Mouse (Mus musculus) monocyte, adult 2 months (primary cell): ENCODE results near the gene Trpt1.
"Not testable (repeated sequence)": the region's sequence is repeated elsewhere in the genome, so short reads cannot be mapped to it uniquely, and the experiment has no call there.

Experiments used
- DNase-seq, 2 experiments: peaks; one replicate each; pipeline ENCODE4 v3.0.0; 2022; ENCODE audit warnings: low spot score in 2 of 2, low read depth in 1 of 2

Trpt1 gene

DNA sequence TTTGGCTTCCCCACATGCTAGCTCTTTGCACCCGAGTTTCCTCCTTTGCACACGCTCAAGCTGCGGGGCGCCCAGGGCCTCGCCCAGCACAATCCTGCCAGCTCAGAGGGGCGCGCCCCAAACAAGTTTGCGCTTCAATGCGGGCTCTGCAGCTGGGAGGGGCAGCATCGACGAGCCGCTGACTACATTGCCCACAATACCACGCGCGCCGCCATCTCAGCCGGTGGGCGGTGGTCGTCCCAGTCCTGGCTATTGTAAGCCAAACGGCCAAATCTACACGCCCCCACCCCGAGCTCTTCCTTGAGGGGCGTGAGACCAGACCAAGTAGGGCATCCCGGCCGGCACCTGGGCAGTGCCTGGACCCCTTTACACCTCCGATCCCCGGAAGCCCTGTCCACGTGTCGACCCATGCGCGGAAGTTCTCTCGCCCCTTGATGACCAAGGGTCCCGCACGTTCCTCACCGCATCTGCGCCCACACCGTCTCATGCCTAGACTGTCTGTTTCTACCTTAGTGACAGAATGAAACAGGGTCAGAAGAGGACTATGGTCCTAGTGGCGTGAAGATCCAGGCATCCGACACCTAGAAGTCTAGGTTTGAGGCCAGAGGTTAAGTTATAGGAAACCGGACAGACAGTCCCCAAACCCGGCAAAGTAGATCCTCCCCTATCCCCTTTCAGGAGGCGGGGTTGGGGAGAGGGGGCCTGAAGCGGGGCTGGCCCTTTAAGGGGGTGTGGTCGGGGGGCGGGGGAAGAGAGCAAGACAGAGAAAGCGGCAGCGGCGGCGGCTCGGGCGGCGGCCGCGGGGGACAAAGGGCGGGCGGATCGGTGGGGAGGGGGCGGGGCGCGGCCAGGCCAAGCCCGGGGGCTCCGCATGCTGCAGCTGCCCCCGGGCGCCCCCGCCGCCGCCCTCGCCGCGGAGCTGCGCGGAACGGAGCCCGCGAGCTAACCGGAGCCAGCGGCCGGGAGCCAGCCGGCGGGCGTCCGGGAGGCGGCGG lies 21.4 kb upstream of the Trpt1 start, which contains the start of gene Ppp1r14b:
TSS of gene Ppp1r14b (plus strand) at position 758 of the 995 bp plus-strand sequence.
- no peak for DNase-seq

DNA sequence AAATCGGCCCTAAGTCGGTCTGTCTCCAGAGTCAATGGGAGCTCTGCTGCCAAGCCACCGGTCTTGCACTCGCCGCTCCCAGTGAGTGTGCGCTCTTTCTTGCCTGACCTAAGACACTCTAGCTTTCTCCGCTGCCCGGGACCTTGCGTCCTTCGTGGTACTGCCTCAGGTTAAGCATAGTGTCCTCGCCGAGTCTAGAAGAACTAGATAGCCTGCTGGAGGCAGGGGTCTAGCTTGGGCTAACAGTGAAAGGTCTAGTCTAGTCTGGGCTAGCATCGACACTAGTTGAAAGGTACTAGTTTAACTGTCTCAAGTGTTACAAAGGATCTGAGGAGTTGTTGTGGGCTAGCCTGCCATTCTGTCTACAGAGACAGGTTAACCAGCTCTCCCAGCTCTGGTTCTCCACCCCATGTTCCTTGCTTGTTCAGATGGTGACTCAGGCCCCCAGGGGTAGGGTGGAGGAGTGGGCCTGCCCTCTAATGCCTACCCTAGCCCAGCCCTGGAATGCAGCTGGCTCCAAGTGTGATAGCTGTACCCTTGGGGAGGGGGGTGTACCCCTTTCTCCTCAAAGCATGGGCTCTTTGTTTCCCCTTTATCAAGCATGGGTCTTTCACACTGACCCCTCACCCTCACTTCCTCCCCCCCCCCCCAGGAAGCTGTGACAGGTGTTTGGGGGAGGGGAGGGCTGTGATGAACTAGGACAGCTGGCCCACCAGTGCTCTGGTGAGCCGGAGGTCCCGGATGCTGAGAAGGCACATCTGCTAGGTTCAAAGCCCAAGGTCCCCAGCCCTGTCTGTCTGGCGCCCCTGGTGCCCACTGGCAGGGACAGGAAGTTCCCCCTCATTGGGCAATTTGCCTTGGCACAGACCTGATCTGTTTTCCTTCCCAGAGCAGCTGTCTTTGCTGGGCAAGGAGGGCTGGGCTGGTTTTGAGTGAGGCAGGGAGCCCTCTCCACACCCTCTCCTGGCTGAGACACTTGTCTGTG lies 20.1 kb upstream of the Trpt1 start, which contains the start of gene Plcb3:
TSS of gene Plcb3 (minus strand) at position 934 of the 985 bp plus-strand sequence.
- no peak for DNase-seq

DNA sequence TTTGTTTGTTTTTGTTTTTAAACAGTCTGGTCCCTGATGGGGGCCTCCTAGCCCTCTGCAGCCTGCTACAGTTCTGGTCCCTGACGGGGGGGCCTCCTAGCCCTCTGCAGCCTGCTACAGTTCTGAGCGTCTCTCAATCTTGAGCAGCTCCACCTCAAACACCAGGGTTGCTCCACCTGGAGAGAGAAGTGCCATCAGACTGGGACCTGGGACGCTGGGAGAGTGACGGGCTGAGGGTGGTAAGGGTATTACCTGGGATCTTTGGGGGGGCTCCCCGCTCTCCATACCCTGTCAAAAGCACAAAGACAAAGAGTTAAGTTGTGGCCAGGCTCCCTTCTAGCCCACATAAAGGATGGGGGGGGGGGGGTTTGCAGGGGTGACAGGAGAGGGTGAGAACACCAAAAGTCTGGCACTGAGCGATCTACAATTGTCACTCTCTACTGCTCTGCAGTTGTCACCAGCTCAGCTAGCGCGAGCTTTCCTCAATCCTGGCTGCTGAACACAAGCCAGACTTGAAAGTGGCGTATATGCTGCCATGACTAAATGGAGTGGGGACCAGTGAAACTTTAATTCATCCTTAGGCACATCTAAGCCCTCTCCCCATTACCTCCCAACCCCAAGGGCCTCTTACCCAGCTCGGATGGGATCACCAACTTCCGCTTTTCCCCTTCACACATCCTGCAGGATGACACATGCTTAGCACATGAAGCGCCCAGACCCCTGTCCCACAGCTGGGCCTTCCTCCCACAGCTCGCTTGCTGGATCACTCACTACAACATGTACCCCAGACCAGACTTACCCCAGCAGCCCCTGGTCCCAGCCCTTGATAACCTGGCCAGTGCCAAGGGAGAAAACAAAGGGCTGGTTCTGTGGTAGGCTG lies 17.9 kb upstream of the Trpt1 start:
- no peak for DNase-seq

DNA sequence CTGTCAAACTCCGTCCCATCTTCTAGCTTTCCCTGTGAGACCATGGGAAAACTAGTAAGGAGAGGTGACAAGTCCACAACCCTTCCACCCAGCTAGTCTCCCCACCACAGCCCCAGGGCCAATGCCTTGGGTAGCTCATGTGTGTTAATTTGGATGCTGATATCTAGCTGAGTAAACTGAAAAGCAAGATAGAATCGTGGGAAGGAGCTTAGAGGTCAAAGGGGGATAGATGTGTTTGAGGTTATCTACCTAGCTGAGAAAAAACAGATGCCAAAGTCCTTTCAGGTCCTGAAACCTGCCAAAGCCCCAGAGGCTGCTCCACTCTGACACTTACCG lies 17.3 kb upstream of the Trpt1 start:
- no peak for DNase-seq

DNA sequence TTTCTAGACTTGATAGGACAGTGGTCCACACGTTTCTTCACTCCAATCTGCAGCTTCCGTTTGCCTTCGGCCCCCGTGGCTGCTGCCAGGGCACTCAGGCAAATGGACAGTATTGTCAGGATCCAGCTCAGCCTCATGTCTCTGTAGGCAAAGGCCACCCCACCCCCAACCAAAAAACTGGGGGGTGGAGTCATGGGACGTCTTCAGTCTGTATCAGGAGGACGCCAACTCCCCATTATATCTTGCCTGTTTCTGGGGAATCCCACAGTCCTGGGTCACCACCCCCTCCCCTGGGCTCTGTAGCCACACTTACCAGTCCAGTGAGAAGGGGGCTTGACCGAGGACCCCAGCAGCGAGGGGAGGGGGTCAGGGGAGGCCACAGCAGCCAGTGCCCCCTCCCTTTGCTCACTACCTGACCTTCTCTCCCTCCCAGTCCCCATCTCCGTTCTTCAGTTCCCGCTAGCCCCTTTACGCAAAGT lies 16.9 kb upstream of the Trpt1 start:
- DNase-seq, result no peak

DNA sequence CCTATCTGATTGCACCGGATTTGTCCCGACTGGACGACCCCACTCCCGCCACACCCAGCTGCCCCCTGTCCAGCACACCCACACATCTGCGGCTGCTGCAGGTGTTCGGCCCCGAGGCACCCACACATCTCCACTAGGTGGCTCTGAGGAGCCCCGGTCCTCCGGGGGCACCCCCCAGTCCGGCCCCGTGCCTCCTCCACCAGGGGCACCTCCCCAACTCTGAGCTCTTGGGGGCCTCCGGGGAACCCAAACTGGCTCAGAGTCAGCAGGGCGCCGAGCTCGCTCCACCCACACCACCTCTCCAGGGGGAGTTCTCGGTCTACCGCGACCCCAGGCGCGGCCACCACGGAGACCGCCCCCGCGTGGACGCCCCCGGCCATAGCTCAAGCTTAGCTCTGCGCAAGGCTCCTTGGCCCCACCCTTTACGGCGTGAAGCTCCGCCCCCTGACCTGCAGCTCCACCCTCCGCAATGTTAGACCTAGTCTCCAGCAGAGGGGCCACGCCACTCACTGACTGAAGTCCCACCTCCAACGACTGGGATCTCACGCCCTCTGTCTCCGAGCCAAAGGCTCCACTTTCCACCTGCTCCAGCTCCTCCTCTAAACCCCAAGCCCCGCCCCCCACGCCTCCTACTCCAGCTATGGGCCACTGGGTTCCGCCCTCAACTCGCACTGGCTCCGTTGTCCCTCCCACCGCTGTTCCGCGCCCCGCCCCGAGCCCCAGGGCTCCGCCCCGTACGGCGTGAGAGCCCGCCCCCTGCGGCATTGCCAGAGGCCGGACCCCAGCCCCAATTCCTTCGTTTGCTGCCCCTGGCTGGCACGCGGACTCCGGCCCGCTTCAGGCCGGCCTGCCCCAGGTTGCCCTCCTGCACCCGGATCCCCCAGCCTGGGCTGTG lies 16.2 kb upstream of the Trpt1 start:
- peak; percentile 98 to 99 for DNase-seq

DNA sequence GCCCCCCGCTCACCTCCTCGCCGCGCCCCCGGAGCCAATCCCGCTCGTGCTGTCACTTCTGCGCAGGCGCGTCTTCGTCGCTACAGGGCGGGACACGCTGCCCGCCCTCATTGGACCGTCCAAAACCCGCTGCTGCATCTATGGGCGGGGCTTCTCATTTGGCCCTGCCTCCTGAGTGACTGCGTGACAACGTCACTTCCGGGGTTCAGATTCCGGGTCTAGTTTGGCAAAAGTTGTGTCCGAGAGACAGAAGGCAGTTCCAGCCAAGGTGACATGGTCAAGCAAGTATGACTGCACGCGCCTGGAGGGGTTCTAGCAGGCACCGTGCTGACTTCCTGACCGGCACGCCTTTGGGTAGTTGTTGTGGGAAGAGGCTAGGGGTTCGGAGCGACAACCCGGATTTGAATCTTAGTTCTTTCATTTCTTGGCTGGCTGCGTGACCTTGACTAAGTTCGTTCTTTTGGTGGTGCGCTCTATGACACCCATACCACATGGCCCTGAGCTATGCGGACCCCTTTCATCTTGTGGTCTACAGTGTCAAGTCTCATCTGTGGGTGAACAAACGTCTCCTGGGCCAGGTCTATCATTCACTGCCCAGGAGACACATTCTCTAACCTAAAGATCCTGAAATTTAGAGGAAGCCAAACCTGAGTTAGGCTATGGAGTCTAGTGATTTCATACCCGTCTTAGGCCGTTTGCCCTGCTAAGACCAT lies 15.4 kb upstream of the Trpt1 start, which contains the start of gene Fkbp2:
TSS of gene Fkbp2 (minus strand) at position 121 of the 713 bp plus-strand sequence.
- peak; percentile 97 to 98 for DNase-seq

DNA sequence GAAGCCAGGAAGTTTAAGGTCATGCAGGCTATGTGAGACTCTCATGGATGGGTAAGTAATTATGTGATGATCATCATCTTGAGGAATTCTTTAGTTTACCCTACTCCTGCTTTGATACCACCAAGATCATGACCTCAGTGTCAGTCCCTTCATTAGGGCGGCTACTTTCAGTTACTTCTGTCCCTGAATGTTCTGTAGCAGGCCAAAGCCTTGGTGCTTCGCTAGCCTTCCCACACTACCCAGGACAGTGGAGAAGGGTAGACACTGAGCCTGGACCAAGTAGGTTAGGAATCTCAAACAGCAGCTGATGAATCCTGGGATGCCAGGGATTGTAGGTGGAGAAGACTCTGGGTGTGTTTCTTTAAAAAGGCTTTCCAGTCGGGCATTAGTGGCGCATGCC lies 14.5 kb upstream of the Trpt1 start:
- no peak for DNase-seq

DNA sequence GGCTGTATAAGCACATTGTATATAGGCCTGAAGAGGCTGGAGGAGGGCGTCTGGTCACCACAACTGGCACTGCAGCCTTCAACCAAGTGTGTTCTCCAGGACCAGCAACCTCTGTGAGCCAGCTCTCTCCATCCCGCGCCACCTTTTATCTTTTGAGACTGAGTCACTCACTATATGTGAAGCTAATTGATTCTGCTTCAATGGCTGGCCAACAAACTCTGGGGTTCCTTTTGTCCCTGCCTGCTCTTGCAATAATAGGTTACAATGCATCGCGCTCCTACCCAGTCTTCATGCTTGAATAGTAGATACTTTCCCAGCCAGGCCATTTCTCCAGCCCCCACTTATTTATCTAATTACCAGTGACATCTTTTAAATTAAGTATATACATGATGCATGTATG lies 12.3 kb upstream of the Trpt1 start:
- no peak for DNase-seq

DNA sequence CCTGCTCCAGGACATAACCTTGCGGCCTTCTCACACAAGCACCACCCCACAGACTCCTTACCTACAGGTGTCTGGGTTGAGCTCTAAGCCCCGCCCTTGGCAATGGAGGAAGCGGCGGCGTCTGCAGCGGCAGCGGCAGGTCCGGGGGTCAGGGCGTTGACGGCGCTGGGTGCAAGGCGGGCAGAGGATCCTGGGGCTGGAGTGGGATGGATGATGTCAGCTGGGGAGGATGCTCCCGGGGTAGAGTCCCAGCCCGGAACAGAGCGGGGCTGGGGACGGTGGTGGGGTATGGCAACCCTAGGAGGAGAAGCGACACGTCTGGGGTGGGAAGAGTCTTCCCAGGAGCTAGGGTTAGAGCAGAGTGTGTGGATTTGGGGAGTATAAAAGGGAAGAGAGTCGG lies 10.6 kb upstream of the Trpt1 start:
- no peak for DNase-seq

DNA sequence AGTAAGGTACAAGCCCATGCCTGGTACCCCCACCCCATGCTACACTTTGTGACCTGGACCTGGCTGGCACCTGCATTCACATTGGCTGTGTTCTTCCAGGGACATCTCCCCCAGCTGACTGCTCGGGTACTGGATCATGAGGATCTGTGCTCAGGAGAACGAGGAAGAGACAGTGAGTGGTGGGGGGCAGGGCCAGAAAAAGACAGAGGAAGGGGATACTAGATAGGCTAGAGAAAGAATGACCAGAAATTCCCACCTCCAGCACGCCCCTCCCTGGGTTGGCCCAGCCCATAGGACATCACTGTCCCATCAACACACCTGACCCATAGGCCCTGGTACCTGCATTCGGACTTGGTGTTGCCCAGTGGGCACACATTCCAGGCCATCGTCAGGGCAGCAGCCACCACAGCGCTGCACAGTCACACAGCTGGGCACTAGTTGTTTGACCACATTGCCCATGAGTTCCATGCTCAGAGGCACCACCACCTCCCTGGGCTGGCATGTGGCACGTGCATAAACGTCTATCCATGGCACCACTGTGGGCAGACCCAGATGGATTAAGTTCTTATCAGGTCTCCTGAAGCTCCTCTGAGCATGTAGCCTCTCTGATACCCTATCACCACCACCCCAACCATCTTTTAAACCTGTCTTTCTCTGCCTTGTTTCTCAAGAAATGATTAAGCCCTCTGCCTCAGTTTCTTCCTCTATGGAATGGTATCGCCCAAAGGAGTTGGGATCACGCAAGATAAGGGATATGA lies 9.8 kb upstream of the Trpt1 start:
- no peak for DNase-seq

DNA sequence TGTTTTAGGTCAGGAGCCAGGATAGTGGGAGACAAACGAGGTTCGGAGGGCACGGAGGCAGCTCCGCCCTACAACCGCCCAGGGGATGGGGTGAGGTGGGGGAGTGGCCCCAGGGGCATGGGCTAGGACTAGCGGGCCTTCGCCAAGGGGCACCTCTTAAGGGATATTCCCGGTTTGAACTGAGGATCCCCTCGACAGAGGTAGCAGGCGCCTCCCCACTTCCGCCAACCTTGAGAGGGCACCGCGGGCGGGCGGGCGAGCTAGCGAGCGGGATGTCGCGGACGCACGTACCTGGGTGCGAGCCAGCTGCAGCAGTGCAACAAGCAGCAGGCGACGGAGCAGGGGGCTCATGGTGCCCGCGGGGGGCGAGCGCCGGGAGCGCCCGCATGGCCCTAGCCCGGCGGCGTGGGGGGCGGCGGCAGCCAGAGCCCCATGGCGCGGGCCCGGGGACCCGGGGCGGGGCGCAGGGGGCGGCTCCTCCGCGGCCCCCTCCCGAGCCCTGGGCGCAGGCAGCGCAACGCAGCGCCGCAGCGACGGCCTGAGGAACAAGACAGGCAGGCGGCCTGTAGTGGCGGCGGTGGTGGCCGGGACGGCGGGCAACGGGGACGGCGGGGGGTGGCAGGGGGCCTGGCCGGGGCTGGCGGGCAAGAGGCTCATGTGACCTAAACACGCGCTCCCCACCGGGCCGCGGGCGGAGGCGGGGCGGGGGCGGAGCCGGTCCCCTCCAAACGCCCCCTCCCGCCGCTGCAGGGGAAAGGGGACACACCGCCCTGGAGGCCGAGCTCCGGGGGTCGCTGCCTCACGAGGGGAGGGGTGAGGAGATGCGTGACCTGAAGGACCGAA lies 8.6 kb upstream of the Trpt1 start, which contains the start of gene Vegfb:
TSS of gene Vegfb (minus strand) at position 591 of the 843 bp plus-strand sequence.
- no peak for DNase-seq

DNA sequence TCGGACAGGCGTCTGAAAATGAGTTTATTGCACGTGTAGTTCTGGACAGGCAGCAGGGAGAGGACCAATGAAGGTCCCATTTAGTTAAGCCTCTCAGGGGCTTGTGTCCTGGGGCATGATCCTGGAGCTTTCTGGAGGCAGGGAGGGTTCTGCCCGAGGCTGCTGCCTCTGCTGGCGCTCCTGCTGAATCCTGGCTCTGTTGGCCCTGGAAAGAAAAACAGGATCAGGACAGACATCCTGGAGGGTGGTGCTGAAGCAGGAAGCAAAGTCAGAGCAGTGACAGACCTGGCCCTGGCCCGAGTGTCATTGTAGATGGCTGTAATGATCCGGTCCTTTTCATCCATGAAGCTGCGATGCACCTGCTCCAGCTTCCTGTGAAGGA lies 8.0 kb upstream of the Trpt1 start:
- DNase-seq, result no peak

DNA sequence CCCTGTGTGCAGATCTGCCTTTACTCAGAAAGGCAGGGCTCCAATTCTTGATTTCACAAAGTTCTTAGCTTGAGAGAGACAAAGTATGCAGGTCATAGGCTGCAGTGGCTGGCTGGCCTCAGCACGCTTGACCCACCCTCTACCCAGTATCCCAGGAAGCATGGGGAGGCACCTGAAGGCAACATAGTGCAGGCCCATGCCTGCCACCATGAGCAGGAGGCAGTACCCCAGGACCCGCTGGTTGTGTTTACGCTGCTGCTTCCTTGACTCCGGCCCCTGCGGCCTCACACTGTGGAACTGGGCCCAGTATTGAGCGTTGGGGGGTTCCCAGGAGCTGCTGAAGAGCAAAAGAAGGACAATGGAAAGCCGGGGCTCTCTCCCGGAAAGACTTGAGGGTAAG lies 6.7 kb upstream of the Trpt1 start:
- no peak for DNase-seq

DNA sequence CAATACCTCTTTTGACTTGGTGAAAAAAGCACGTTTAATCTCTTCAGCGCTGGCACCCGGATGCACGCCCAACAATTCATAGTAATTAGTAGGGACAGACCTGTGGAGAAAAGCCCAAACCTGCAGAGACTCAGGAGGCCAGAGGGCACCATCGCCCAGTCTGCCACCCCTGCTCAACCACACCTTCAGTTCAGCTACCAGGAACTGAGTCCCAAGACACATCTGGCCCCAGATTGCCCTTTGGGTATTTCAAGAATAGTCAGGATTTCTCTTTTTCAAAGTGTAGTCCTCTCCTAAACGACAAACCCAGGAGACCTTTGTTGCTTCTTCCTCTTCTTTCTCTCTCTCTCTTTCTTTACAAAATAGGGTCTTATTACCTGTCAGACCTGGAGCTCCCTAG lies 5.2 kb upstream of the Trpt1 start:
- no peak for DNase-seq

DNA sequence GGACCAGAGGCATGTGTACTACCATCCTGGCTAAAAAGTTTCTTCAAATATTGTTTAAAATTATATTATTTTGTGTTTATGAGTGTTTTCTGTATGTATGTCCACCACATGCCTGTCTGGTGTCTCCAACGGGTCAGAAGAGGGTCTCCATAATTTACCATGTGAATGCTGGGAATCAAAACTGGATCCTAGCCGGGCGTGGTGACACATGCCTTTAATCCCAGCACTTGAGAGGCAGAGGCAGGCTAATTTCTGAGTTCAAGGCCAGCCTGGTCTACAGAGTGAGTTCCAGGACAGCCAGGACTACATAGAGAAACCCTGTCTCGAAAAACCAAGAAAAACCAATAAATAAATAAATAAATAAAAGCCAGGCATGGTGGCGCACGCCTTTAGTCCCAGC lies 4.8 kb upstream of the Trpt1 start:
- DNase-seq, result not testable (repeated sequence)
